Mouse (Mus musculus): ENCODE measurements around the gene Kank2. TPM values are rescaled to one million over a fixed set of nuclear protein-coding genes. Genes with fewer than 3 reads are reported as not detected.
A peak's percentile ranks its signal among the peaks of the same experiment; 100 is the strongest.
"Not testable (repeated sequence)": the region's sequence is repeated elsewhere in the genome, so short reads cannot be mapped to it uniquely, and the experiment has no call there.

Gene Kank2
- total RNA-seq, 2 experiments from 2014 or later = 8.5 to 8.8 TPM

DNA sequence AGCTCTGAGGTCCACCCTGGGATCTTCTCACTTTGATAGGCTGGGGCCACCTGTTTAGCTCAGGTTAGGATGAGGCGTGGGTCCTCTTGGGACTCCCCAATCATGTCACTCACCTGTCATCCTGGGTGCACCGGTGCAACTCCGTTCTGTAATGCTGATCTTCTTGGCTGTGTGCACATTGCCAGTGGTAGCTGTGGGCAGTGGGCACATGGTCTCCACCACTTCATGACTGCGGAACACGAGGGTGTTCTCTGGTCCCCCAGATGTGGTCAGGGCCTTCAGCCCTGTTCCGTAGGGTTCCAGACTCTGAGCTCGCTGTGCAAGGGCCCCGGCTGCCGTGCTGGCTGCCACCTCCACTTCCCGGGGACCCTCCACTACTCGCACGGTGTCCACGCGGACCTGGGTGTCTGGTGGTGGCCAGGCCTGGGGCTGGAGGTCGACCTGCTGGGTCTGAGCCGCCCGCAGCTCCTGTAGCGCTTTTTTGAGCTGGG lies 4.2 kb downstream of the Kank2 start:
- Histone ChIP-seq H3K4me3 (no peak overlapping the region), H3K27ac (no peak overlapping the region)
- TF ChIP-seq CTCF (IDR thresholded peaks at IDR 0.05) = no peak
- intact Hi-C loops (cut with DNase I) = no loop called here
- DNase-seq (ENCODE audit: extremely low spot score in 1 of 2, low spot score in 2 of 2) = no peak

DNA sequence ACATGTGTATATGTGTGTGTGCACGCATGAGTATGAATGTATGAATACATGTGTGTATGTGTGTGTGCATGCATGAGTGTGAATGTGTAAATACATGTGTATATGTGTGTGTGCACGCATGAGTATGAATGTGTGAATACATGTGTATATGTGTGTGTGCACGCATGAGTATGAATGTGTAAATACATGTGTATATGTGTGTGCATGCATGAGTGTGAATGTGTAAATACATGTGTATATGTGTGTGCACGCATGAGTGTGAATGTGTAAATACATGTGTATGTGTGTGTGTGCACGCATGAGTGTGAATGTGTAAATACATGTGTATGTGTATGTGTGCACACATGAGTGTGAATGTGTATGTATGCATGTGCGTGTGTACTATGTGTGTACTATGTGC lies 5.0 kb downstream of the Kank2 start:
- DNase-seq (ENCODE audit: extremely low spot score in 1 of 2, low spot score in 2 of 2); H3K27ac ChIP-seq; H3K4me3 ChIP-seq; intact Hi-C loops (cut with DNase I): not testable (repeated sequence)

DNA sequence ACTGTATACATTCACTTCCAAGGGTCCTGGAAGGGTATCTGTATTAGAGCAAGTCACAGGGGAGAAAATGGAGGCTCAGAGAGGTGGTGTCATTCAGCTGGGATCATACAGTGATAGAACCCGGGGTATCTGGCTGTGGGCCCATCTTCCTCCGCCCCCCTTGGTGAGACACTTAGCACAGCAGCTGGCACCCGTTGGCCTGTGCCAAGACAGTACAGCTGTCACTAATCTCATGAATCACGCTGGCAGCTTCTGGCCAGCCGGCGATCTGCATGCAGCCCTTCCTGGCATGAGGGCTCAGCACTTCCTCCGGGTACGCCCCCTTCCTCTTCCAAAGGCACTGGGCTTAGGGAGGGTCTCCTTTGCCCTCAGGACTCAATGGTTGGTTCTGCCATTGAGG lies 5.9 kb downstream of the Kank2 start:
- Histone ChIP-seq H3K27ac (no peak overlapping the region; the same call in 1 of the 2 replicates), H3K4me3 (no peak overlapping the region)
- peak; percentile 44 to 47 for DNase-seq (ENCODE audit: extremely low spot score in 1 of 2, low spot score in 2 of 2)
- TF ChIP-seq CTCF (IDR thresholded peaks at IDR 0.05) = no peak
- intact Hi-C loops (cut with DNase I) = no loop called here

DNA sequence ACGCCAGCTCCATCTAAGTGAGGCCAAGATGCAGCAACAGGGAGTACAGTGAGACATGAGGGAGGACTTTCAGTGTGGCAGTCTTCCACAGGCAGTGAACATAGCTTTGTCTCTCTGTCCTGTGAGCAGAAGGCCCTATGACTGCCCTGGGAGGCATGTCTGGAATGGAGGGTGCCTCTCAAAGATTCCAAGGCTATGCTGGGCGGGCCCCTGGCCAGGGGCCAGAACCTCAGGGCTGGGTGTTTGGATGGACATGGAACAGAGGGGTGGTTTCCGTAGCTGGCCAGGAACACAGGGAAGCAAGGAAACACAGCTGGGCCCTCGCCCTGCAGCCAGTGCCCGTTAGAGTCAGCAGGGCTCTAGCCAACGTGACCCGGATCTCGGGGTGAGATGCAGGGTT lies 6.7 kb downstream of the Kank2 start:
- no peak for DNase-seq (ENCODE audit: extremely low spot score in 1 of 2, low spot score in 2 of 2)
- no peak for TF ChIP-seq CTCF (IDR thresholded peaks at IDR 0.05)
- H3K27ac ChIP-seq = no peak overlapping the region
- intact Hi-C loops (cut with DNase I) = no loop called here
- no peak overlapping the region for H3K4me3 ChIP-seq

DNA sequence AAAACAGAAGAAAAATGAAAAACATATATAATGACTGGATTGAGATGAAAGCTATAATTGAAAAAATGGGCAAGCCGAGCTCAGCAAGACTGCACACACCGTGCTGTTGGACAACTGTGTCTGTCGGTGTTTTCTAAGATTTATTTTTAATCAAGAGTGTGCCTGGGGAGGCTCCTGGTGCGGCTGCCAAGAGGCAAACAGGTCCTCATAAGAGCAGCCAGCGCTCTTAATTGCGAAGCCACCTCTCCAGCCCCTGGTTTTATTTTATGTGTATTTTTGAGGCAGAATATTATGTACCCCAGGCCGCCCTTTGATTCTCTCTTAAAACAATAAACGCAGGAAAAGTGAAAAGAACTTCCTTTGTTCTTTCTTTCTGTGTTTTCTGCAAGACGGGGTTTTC lies 10.3 kb downstream of the Kank2 start:
- no peak for TF ChIP-seq CTCF (IDR thresholded peaks at IDR 0.05)
- intact Hi-C loops (cut with DNase I) = no loop called here
- Histone ChIP-seq H3K27ac (no peak overlapping the region), H3K4me3 (no peak overlapping the region)
- no peak for DNase-seq (ENCODE audit: extremely low spot score in 1 of 2, low spot score in 2 of 2)

DNA sequence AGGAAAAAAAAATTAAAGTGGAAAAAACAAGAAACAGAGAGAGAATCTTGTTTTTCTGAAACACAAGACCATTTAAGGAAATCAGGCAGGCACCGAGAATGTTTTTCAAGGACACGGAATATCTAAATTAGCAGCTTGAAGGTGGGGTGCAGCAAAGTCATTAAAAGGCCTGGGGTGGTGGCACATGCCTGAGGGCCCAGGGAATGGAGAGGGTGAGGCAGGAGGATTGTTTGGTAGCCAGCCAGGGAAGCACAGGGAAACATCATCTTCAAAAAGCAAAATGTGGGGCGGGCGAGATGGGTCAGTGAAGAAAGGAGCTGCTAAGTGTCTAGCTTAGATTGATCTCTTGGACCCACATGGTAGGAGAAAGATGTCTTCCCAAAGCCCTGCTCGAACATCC lies 10.9 kb downstream of the Kank2 start:
- no peak overlapping the region for H3K4me3 ChIP-seq
- no peak for DNase-seq (ENCODE audit: extremely low spot score in 1 of 2, low spot score in 2 of 2)
- no peak overlapping the region for H3K27ac ChIP-seq
- no peak for TF ChIP-seq CTCF (IDR thresholded peaks at IDR 0.05)
- intact Hi-C loops (cut with DNase I) = loop anchor here (1.0 kb wide), 1 partner anchor 17 kb away; no protein-coding TSS in a partner anchor

DNA sequence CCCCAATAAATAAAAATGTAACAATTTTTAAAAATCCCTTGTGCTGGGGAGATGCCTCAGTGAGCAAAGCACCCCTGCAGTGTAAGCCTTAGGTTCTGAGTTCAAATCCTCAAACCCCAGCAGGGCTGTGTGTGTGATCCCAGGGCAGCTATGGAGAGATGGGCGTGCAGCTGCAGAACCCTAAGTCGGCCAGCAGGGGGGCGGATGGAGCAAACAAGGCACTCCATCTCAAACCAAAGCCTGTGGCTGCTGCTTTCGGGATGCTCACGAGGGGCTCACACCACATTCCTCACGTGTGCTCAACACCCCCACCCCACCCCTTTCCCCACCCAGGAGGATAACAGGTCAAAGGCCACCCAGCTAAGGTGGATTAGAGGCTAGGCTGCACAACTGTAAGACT lies 11.6 kb downstream of the Kank2 start:
- intact Hi-C loops (cut with DNase I) = loop anchor here (1.0 kb wide), 1 partner anchor 17 kb away; no protein-coding TSS in a partner anchor
- peak; percentile 79 for TF ChIP-seq CTCF (IDR thresholded peaks at IDR 0.05)
- H3K27ac ChIP-seq = no peak overlapping the region
- DNase-seq (ENCODE audit: extremely low spot score in 1 of 2, low spot score in 2 of 2) = peak; percentile 55 to 60
- no peak overlapping the region for H3K4me3 ChIP-seq

DNA sequence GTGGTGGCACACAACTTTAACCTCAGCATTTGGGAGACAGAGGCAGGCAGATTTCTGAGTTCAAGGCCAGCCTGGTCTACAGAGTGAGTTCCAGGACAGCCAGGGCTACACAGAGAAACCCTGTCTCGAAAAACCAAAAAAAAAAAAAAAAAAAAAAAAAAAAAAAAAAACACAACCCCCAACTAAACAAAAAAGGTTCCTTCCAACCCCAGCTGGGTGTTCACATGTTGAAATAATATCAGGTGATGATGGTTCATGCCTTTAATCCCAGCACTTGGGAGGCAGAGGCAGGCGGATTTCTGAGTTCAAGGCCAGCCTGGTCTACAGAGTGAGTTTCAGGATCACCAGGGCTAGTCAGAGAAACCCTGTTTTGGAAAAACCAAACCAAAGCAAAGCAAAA lies 12.2 kb downstream of the Kank2 start:
- DNase-seq (ENCODE audit: extremely low spot score in 1 of 2, low spot score in 2 of 2); H3K4me3 ChIP-seq; H3K27ac ChIP-seq; intact Hi-C loops (cut with DNase I): not testable (repeated sequence)

DNA sequence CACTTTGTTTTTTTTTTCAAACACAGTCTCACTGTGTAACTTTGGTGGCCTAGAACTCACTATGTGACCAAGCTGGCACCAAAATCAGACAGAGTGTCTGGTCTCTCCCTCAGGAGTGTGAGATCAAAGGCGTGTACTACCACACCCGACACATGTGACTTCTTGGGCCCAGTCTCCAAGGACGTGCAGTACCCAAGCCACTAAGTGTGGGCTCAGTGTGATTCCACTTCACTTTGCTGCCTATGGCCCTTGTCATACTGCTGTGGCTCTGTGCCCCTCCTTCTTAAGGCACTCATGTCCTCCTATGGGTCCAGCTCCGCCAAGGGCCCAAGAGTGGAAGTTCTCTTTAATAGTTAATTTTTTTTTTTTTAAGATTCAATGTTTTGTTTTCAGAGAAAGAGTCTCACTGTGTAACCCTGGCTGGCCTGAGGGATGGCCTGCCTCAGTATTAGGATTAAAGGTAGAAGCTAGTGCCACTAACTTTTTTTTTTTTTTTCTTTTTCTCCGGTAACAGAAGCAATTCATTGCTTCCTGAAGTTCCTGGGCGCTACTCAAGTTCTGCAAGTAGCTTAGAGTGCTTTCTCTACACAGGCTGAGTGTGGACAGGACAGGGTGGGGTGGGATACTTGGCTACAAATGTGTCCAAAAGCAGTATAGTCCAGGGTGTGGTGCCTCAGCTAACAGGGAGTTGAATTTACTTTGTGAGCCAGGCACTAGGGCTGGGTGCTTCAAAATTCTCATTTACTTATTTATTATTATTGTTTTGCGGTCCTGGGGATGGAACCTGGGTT lies 13.8 kb downstream of the Kank2 start:
- no peak for TF ChIP-seq CTCF (IDR thresholded peaks at IDR 0.05)
- intact Hi-C loops (cut with DNase I) = no loop called here

DNA sequence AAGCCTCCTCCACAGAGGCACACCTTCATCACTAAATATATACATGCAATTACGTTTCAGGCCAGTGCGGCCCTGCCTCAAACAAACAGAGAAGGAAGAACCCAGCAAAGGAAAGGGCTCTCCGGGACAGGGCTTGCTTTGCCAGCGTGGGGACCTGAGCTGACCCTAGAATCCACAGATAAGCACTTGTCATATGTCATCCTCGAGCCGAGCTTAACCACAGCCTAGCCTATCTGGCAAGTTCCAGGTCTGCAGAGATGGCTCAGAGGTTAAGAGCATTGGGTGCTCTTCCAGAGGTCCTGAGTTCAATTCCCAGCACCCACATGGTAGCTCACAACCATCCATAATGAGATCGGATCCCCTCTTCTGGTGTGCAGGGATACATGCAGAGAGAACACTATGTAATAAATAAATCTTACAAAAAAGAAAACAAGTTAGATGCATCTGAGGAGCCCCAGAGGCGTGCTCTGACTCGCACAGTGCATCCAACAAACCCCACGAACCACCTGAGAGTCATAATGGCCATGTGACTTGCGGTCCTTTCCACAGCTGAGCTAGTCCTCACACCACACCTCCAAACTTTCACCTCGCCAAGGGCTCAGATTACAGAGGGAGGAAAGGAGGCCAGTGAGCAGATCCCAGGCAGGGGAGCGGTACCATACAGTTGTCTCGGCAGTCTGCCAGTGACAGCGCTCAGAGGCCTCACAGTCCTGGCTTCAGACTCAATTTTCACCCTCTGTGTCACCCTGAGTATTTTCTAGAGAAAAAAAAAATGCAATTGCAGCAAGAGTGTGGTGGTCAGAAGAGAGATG lies 16.7 kb downstream of the Kank2 start:
- TF ChIP-seq CTCF (IDR thresholded peaks at IDR 0.05) = no peak
- Histone ChIP-seq H3K4me3 (no peak overlapping the region), H3K27ac (no peak overlapping the region)
- intact Hi-C loops (cut with DNase I) = no loop called here
- no peak for DNase-seq (ENCODE audit: extremely low spot score in 1 of 2, low spot score in 2 of 2)

More for the DNA sequence above, 13.8 kb downstream of the Kank2 start:
- Histone ChIP-seq H3K27ac (no peak overlapping the region), H3K4me3 (no peak overlapping the region)
- DNase-seq (ENCODE audit: extremely low spot score in 1 of 2, low spot score in 2 of 2) = no peak

DNA sequence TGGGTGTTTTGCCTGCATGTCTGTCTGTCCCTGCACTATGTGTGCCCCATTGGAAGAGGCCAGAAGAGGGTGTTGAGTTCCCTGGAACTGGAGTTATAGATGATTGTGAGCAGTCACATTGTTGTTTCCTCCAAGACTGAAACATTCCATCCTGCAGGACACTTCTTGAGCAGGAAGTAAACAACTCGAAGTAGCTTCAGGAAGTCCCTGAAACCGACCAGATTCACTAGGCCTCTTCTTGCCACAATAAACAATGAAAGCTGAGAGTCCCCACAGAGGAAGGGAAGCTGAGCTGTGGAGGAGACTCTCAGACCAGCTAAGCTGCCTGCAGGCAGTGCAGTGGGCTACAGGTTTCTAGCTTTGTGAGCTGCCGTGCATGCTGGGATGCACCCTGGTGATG lies 20.8 kb downstream of the Kank2 start:
- Histone ChIP-seq H3K4me3 (no peak overlapping the region), H3K27ac (no peak overlapping the region)
- DNase-seq (ENCODE audit: extremely low spot score in 1 of 2, low spot score in 2 of 2) = no peak
- intact Hi-C loops (cut with DNase I) = no loop called here
- TF ChIP-seq CTCF (IDR thresholded peaks at IDR 0.05) = no peak

DNA sequence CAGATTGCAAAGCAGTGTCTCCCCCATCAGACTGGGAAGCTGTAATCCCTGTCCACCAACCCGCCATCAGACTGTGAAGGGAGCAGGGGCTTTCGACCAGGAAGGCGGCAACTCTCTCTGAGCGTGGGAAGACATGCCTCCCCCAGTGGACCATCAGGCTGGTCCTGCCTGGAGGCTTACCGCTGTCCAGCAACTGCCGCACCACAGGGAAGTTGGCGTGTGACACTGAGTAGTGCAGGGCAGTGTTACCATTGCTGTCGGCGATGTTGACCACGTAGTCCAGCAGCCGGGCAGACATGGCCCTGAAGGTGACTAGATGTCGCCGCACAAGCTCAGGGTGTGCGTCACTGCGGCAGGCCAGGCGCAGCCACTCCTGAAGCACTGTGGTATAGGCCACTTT lies 24.2 kb downstream of the Kank2 start:
- Histone ChIP-seq H3K4me3 (no peak overlapping the region), H3K27ac (no peak overlapping the region)
- no peak for DNase-seq (ENCODE audit: extremely low spot score in 1 of 2, low spot score in 2 of 2)
- intact Hi-C loops (cut with DNase I) = no loop called here
- TF ChIP-seq CTCF (IDR thresholded peaks at IDR 0.05) = no peak

DNA sequence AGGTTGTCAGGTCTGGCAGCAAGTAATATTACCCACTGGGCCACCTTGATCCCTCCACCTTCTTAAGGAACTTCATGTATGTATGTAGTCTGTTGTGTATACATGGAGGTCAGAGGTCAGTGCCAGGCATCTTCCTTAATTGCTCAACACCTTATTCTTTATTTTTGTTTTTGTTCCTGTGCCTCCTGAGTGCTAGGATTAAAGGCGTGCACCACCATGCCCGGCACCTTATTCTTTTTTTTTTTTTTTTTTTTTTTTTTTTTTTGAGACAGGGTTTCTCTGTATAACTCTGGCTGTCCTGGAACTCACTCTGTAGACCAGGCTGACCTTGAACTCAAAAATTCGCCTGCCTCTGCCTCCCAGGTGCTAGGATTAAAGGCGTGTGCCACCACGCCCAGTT lies 25.1 kb downstream of the Kank2 start:
- intact Hi-C loops (cut with DNase I); DNase-seq (ENCODE audit: extremely low spot score in 1 of 2, low spot score in 2 of 2); H3K4me3 ChIP-seq; H3K27ac ChIP-seq: not testable (repeated sequence)

Measured in left cerebral cortex, adult 2 months (tissue).